ENCODE assay signal across 17 mouse cellular contexts in genomic region chr11:11815737-11816136, GRCm38 (mm10). TPM values are rescaled to one million over a fixed set of nuclear protein-coding genes. Genes with fewer than 3 reads are reported as not detected.
DNase-seq lines count a peak whose midpoint lies in the region; ATAC-seq and TF ChIP-seq lines count a peak whose summit lies in the region.
"Had no signal": no experiment of that assay in that cellular context is flagged by ENCODE, and none has a peak within 500 bp of the region (broad histone marks: within the 10 kb centered on the region; RNA-seq: fewer than 3 reads in every experiment).

No protein-coding gene starts in this region.

- no peak overlapping the region for H3K4me2 ChIP-seq in heart, embryonic 14.5 days (ENCODE audit: low read length)
- peak overlapping the region; percentile 52 for H3K4me2 ChIP-seq in liver, embryonic 16.5 days (ENCODE audit: low read depth, low read length)
- H3K4me2 ChIP-seq: forebrain, embryonic 15.5 days; lung, embryonic 14.5 days had no signal

- no peak for DNase-seq in heart, adult 18-20 months
- DNase-seq in c-Kit-negative CD71-positive TER-119-positive erythroid progenitor cells, embryonic 14.5 days (ENCODE audit: low read depth, low spot score) = peak; percentile 68
- DNase-seq in urinary bladder, postnatal 4 days (ENCODE audit: low spot score in 2 of 2) = no peak
- DNase-seq in left cerebral cortex, adult 2 months (ENCODE audit: extremely low spot score in 1 of 2, low spot score in 2 of 2) = no peak
- no peak for DNase-seq in layer of hippocampus, adult 9-11 months
- DNase-seq: adrenal gland, adult 8-10 months; cerebellum, adult 8-10 months; heart, postnatal 14 days; kidney, postnatal 14 days; left cerebral cortex, postnatal 4 days; lung, embryonic 14.5 days had no signal

- no peak for TF ChIP-seq CTCF in left cerebral cortex, adult 2 months (IDR thresholded peaks at IDR 0.05)

- H3K27ac ChIP-seq in heart, embryonic 14.5 days (replicated peaks in 1 of 2; ENCODE audit: control insufficient read depth in 1 of 2, insufficient read depth in 1 of 2, low read depth in 2 of 2, low read length in 2 of 2) = peak overlapping the region; percentile 50 to 61; a peak in 3 of 4 replicates
- H3K27ac ChIP-seq in liver, embryonic 16.5 days (ENCODE audit: low read length) = peak overlapping the region; percentile 81
- H3K27ac ChIP-seq in left cerebral cortex, adult 2 months = no peak overlapping the region
- H3K27ac ChIP-seq: forebrain, embryonic 15.5 days; macrophage had no signal

- ATAC-seq in heart, embryonic 14.5 days (ENCODE audit: insufficient number of reproducible peaks, insufficient read depth, low FRiP score, low read depth) = no peak
- ATAC-seq in erythroid progenitor cell, adult 5-6 weeks (replicated peaks; ENCODE audit: low FRiP score, poor library complexity, severe bottlenecking) = peak; percentile 85
- peak; percentile 91 for ATAC-seq in liver, embryonic 16.5 days (ENCODE audit: low read depth)
- ATAC-seq: forebrain, embryonic 15.5 days; midbrain, embryonic 16.5 days had no signal

- no peaks in the 10 kb centered on the region for H3K27me3 ChIP-seq in heart, embryonic 14.5 days (ENCODE audit: control insufficient read depth, insufficient read depth, low read length)
- H3K27me3 ChIP-seq in liver, embryonic 16.5 days (ENCODE audit: control insufficient read depth, insufficient read depth, low read depth, low read length) = no peaks in the 10 kb centered on the region
- H3K27me3 ChIP-seq: forebrain, embryonic 15.5 days had no signal

- intact Hi-C loops in left cerebral cortex, adult 2 months (cut with DNase I) = no loop called here

- no peak overlapping the region for H3K9ac ChIP-seq in heart, embryonic 14.5 days (ENCODE audit: low read length)
- H3K9ac ChIP-seq in liver, embryonic 16.5 days (ENCODE audit: low read depth, low read length) = peak overlapping the region; percentile 12
- H3K9ac ChIP-seq: forebrain, embryonic 15.5 days; lung, embryonic 14.5 days had no signal

- H3K4me3 ChIP-seq in heart, embryonic 14.5 days (ENCODE audit: control insufficient read depth in 1 of 2, insufficient read depth in 1 of 2, low read depth in 1 of 2, low read length in 2 of 2) = no peak overlapping the region
- peak overlapping the region; percentile 8 for H3K4me3 ChIP-seq in liver, embryonic 16.5 days (ENCODE audit: low read depth, low read length)
- no peak overlapping the region for H3K4me3 ChIP-seq in left cerebral cortex, adult 2 months
- H3K4me3 ChIP-seq: forebrain, embryonic 15.5 days had no signal

- peaks cover 13 to 26% of the 10 kb centered on the region in 2 experiments for H3K4me1 ChIP-seq in heart, embryonic 14.5 days (ENCODE audit: control insufficient read depth in 2 of 2, insufficient read depth in 2 of 2, low read length in 2 of 2)
- H3K4me1 ChIP-seq in liver, embryonic 16.5 days (ENCODE audit: control insufficient read depth, low read depth, low read length) = peaks cover 38% of the 10 kb centered on the region

- H3K9me3 ChIP-seq in heart, embryonic 14.5 days (ENCODE audit: control insufficient read depth, low read length) = no peaks in the 10 kb centered on the region
- H3K9me3 ChIP-seq in liver, embryonic 16.5 days (replicated peaks; ENCODE audit: control insufficient read depth, low read length) = no peaks in the 10 kb centered on the region
- H3K9me3 ChIP-seq: forebrain, embryonic 15.5 days had no signal

- H3K36me3 ChIP-seq in heart, embryonic 14.5 days (ENCODE audit: control insufficient read depth, insufficient read depth, low read length) = peaks cover 7% of the 10 kb centered on the region
- no peaks in the 10 kb centered on the region for H3K36me3 ChIP-seq in liver, embryonic 16.5 days (ENCODE audit: control insufficient read depth, insufficient read depth)
- H3K36me3 ChIP-seq: forebrain, embryonic 15.5 days had no signal

- 21% methylated on average over 3 of the region's 3 CpGs for WGBS in heart, embryonic 14.5 days
- 22% methylated on average over 3 of the region's 3 CpGs for WGBS in liver, embryonic 16.5 days (ENCODE audit: insufficient replicate concordance)

RNA-seq across cellular contexts. Expression of gene Fignl1, which starts 7.0 kb away (rescaled TPM):
- 49.6 and 53.8 TPM in 2 replicates for polyA plus RNA-seq in heart, embryonic 14.5 days (2014; fragmentation: Nextera tagmentation; extraction: Ambion mirVana)
- total RNA-seq in heart, adult 18-20 months (2021) = under 1 TPM; 0.44 to 0.62 TPM
- 119 and 122 TPM in 2 replicates for total RNA-seq in erythroid progenitor cell, adult 5-6 weeks (2015; ENCODE audit: low replicate concordance)
- 145 and 148 TPM in 2 replicates for total RNA-seq in erythroid progenitor cell, adult 5-6 weeks (2017; ENCODE audit: low replicate concordance)
- polyA plus RNA-seq in liver, embryonic 16.5 days (2015; fragmentation: Nextera tagmentation; extraction: Ambion mirVana) = 76.2 and 90.8 TPM in 2 replicates
- 1 to 10 TPM in 1 of 2 experiments, under 1 TPM in 1; 0.77 to 1.0 TPM for total RNA-seq in left cerebral cortex, adult 2 months (2021)

Comparison
In these comparisons a context has a peak if more than half of its experiments do, and no peak if none do; other contexts are left out.
1. RNA of gene Fignl1, which starts 7.0 kb away (total RNA-seq): 119 to 148 TPM in erythroid progenitor cell, adult 5-6 weeks; 0.77 to 1.0 TPM in left cerebral cortex, adult 2 months and 0.44 to 0.62 TPM in heart, adult 18-20 months; every median in the first group is over 10 times any median in the second.